Mouse (Mus musculus) layer of hippocampus, adult 11-12 months (tissue): ENCODE data around the gene Prr19.
A peak's percentile ranks its signal among the peaks of the same experiment; 100 is the strongest.
"Not testable (repeated sequence)": the region's sequence is repeated elsewhere in the genome, so short reads cannot be mapped to it uniquely, and the experiment has no call there.

Source experiments
- DNase-seq: peaks from one replicate; pipeline ENCODE4 v3.0.0; 2022; ENCODE audit warnings: low spot score

The Prr19 gene

GRCm38 (mm10) chr7:25317446-25317999 is 16.3 kb downstream of the Prr19 start:
- DNase-seq = no peak

GRCm38 (mm10) chr7:25322058-25322484 is 20.9 kb downstream of the Prr19 start:
- DNase-seq = no peak

- DNase-seq = no peak
Measured at GRCm38 (mm10) chr7:25323219-25323618, 22.0 kb downstream of the Prr19 start.

GRCm38 (mm10) chr7:25325431-25325830 is 24.2 kb downstream of the Prr19 start:
- not testable (repeated sequence) for DNase-seq

GRCm38 (mm10) chr7:25326233-25326632 is 25.0 kb downstream of the Prr19 start:
- no peak for DNase-seq

- DNase-seq = peak; percentile 76
Measured at GRCm38 (mm10) chr7:25333596-25334307, 32.5 kb downstream of the Prr19 start.

- no peak for DNase-seq
Measured at GRCm38 (mm10) chr7:25334472-25334871, 33.3 kb downstream of the Prr19 start.

GRCm38 (mm10) chr7:25339329-25339728 is 38.1 kb downstream of the Prr19 start:
- no peak for DNase-seq

- peak; percentile 41 for DNase-seq
Measured at GRCm38 (mm10) chr7:25341000-25341784, 40.0 kb downstream of the Prr19 start.

- no peak for DNase-seq
Measured at GRCm38 (mm10) chr7:25348861-25349260, 47.6 kb downstream of the Prr19 start.
